Mouse (Mus musculus) hindlimb bud, embryonic 11.5 days (tissue): ENCODE measurements around the gene E2f6.

ENCODE experiments used
- DNase-seq: peaks from one replicate; pipeline ENCODE4 v3.0.0-alpha.2; 2012; ENCODE audit warnings: low read depth, low spot score; ENCODE audit errors: extremely low spot score

E2f6 gene

GRCm38 (mm10) chr12:16872926-16873464 is 62.2 kb downstream of the E2f6 start:
- DNase-seq: no peak

GRCm38 (mm10) chr12:16873549-16873948 is 62.8 kb downstream of the E2f6 start:
- DNase-seq: no peak

- DNase-seq: no peak
Observed at GRCm38 (mm10) chr12:16874086-16874485, 63.3 kb downstream of the E2f6 start.

- no peak for DNase-seq
Observed at GRCm38 (mm10) chr12:16875269-16875668, 64.5 kb downstream of the E2f6 start.

- DNase-seq: no peak
Observed at GRCm38 (mm10) chr12:16875678-16876077, 64.9 kb downstream of the E2f6 start.

- DNase-seq: no peak
Observed at GRCm38 (mm10) chr12:16876667-16877066, 65.9 kb downstream of the E2f6 start.

GRCm38 (mm10) chr12:16877141-16877540 is 66.4 kb downstream of the E2f6 start:
- DNase-seq: no peak

GRCm38 (mm10) chr12:16877679-16878078 is 66.9 kb downstream of the E2f6 start:
- DNase-seq: no peak

- DNase-seq: no peak
Observed at GRCm38 (mm10) chr12:16879369-16879768, 68.6 kb downstream of the E2f6 start.

GRCm38 (mm10) chr12:16880077-16880476 is 69.3 kb downstream of the E2f6 start:
- DNase-seq: no peak

GRCm38 (mm10) chr12:16882442-16882841 is 71.7 kb downstream of the E2f6 start:
- no peak for DNase-seq

GRCm38 (mm10) chr12:16883111-16883510 is 72.3 kb downstream of the E2f6 start:
- DNase-seq: no peak

GRCm38 (mm10) chr12:16884534-16884933 is 73.8 kb downstream of the E2f6 start:
- DNase-seq: no peak

- DNase-seq: no peak
Observed at GRCm38 (mm10) chr12:16886354-16886753, 75.6 kb downstream of the E2f6 start.
